Mouse (Mus musculus) layer of hippocampus, postnatal 10 days (tissue): ENCODE measurements around the gene Acox2. TPM values are rescaled to one million over a fixed set of nuclear protein-coding genes. Genes with fewer than 3 reads are reported as not detected.

Experiments
- total RNA-seq, 2 experiments: library from RNA; stranded (reverse); gene quantifications; 2 replicates each; pipeline ENCODE4 v1.2.3; 2021

Acox2 gene
- total RNA-seq, 2 experiments from 2014 or later, result 0.49 to 0.50 TPM

Other genes starting within 250 kb of the Acox2 start
- 10 to 100 TPM; 20.2 to 25.7 TPM for gene Rpp14, start 179.0 kb downstream of the Acox2 start, total RNA-seq
- gene Pxk, start 161.1 kb downstream of the Acox2 start, total RNA-seq, result 10 to 100 TPM; 26.1 to 27.2 TPM
- 100 to 1,000 TPM; 176 to 183 TPM for gene Pdhb, start 86.3 kb downstream of the Acox2 start, total RNA-seq
- 10 to 100 TPM; 33.4 to 36.3 TPM for gene Kctd6, start 45.2 kb downstream of the Acox2 start, total RNA-seq
- gene Fam107a, start 58.7 kb upstream of the Acox2 start, total RNA-seq, result 100 to 1,000 TPM in 1 of 2 experiments, 10 to 100 TPM in 1; 80.4 to 105 TPM
- not detected for gene Oit1, start 119.4 kb upstream of the Acox2 start, total RNA-seq